Comparison of ENCODE assay signal across 26 mouse cellular contexts in genomic region chr14:21511438-21511837, GRCm38 (mm10). TPM values are rescaled to one million over a fixed set of nuclear protein-coding genes. Genes with fewer than 3 reads are reported as not detected.
DNase-seq lines count a peak whose midpoint lies in the region; ATAC-seq and TF ChIP-seq lines count a peak whose summit lies in the region.
"Had no signal": no experiment of that assay in that cellular context is flagged by ENCODE, and none has a peak within 500 bp of the region (broad histone marks: within the 10 kb centered on the region; RNA-seq: fewer than 3 reads in every experiment).

No protein-coding gene starts in this region.

- no peak for ATAC-seq in forebrain, postnatal 0 days
- no peak for ATAC-seq in forebrain, embryonic 13.5 days
- ATAC-seq in heart, embryonic 16.5 days (replicated peaks; ENCODE audit: extremely low read depth, insufficient read depth, low FRiP score) = no peak
- ATAC-seq: activated CD4-positive, CD25-positive, alpha-beta regulatory T cell, adult 4 months; forebrain, embryonic 15.5 days; hindbrain, embryonic 16.5 days; intestine, embryonic 15.5 days had no signal

- peaks cover under 1% of the 10 kb centered on the region; the same call in 1 of the 2 replicates for H3K36me3 ChIP-seq in forebrain, postnatal 0 days (ENCODE audit: insufficient read depth)
- peaks cover 19% of the 10 kb centered on the region; the same call in 1 of the 2 replicates for H3K36me3 ChIP-seq in forebrain, embryonic 13.5 days (ENCODE audit: poor library complexity, severe bottlenecking)
- peaks cover 7% of the 10 kb centered on the region for H3K36me3 ChIP-seq in heart, embryonic 16.5 days (ENCODE audit: control insufficient read depth, insufficient read depth)

- H3K9ac ChIP-seq in forebrain, postnatal 0 days = no peak overlapping the region
- H3K9ac ChIP-seq in forebrain, embryonic 13.5 days = no peak overlapping the region
- no peak overlapping the region for H3K9ac ChIP-seq in heart, embryonic 16.5 days (ENCODE audit: low read length)
- H3K9ac ChIP-seq: embryonic facial prominence, embryonic 12.5 days; embryonic facial prominence, embryonic 15.5 days; forebrain, embryonic 15.5 days; heart, embryonic 13.5 days; hindbrain, embryonic 13.5 days; intestine, embryonic 15.5 days had no signal

- TF ChIP-seq CTCF in forebrain, postnatal 0 days (IDR thresholded peaks at IDR 0.05; ENCODE audit: low read depth) = no peak
- TF ChIP-seq CTCF in left cerebral cortex, adult 2 months (IDR thresholded peaks at IDR 0.05) = no peak

- DNase-seq in forebrain, postnatal 0 days = no peak
- no peak for DNase-seq in heart, postnatal 36 days
- DNase-seq in left cerebral cortex, adult 2 months (ENCODE audit: extremely low spot score in 1 of 2, low spot score in 2 of 2) = no peak
- no peak for DNase-seq in left cerebral cortex, postnatal 14 days (ENCODE audit: low spot score in 2 of 2)
- peak; percentile 71 for DNase-seq in brain, adult 2 months (ENCODE audit: low read depth, low spot score)
- no peak for DNase-seq in lung, postnatal 25 days (ENCODE audit: low spot score)
- DNase-seq: adrenal gland, adult 8-10 months; adrenal gland, postnatal 25 days; cerebellum, adult 18-20 months; cerebellum, adult 9-10 months; cerebellum, postnatal 14 days; gastrocnemius, postnatal 25 days; heart, adult 18-20 months; heart, postnatal 10 days had no signal

- H3K9me3 ChIP-seq in forebrain, postnatal 0 days (ENCODE audit: low read length) = no peaks in the 10 kb centered on the region
- H3K9me3 ChIP-seq in forebrain, embryonic 13.5 days (replicated peaks) = no peaks in the 10 kb centered on the region
- no peaks in the 10 kb centered on the region for H3K9me3 ChIP-seq in heart, embryonic 16.5 days (replicated peaks; ENCODE audit: control insufficient read depth, low read length)
- H3K9me3 ChIP-seq: embryonic facial prominence, embryonic 12.5 days; embryonic facial prominence, embryonic 15.5 days; forebrain, embryonic 15.5 days; heart, embryonic 10.5 days; hindbrain, embryonic 10.5 days; hindbrain, embryonic 13.5 days; intestine, embryonic 15.5 days had no signal

- H3K4me2 ChIP-seq in forebrain, postnatal 0 days (ENCODE audit: low read depth) = no peak overlapping the region
- H3K4me2 ChIP-seq in forebrain, embryonic 13.5 days = no peak overlapping the region
- 0 out of 2 replicates have a peak overlapping the region, but pooled peaks have one; percentile 13 for H3K4me2 ChIP-seq in heart, embryonic 16.5 days (ENCODE audit: low read depth, low read length)
- H3K4me2 ChIP-seq: embryonic facial prominence, embryonic 12.5 days; embryonic facial prominence, embryonic 15.5 days; forebrain, embryonic 15.5 days; heart, embryonic 13.5 days; hindbrain, embryonic 13.5 days; intestine, embryonic 15.5 days had no signal

- intact Hi-C loops in heart, postnatal 36 days (cut with DNase I) = no loop called here
- intact Hi-C loops in left cerebral cortex, adult 2 months (cut with DNase I) = no loop called here
- intact Hi-C loops in left cerebral cortex, postnatal 14 days (cut with DNase I) = no loop called here

- no peak overlapping the region for H3K4me3 ChIP-seq in forebrain, postnatal 0 days (ENCODE audit: low read depth, low read length)
- no peak overlapping the region for H3K4me3 ChIP-seq in forebrain, embryonic 13.5 days
- no peak overlapping the region for H3K4me3 ChIP-seq in heart, embryonic 16.5 days (ENCODE audit: low read length)
- H3K4me3 ChIP-seq in left cerebral cortex, adult 2 months = no peak overlapping the region
- H3K4me3 ChIP-seq: embryonic facial prominence, embryonic 12.5 days; embryonic facial prominence, embryonic 15.5 days; forebrain, embryonic 15.5 days; heart, embryonic 10.5 days; heart, embryonic 13.5 days; hindbrain, embryonic 10.5 days; hindbrain, embryonic 13.5 days; intestine, embryonic 15.5 days had no signal

- H3K4me1 ChIP-seq in forebrain, postnatal 0 days (ENCODE audit: insufficient read depth) = no peaks in the 10 kb centered on the region; the same call in none of the 2 replicates
- H3K4me1 ChIP-seq in forebrain, embryonic 13.5 days = peaks cover 28% of the 10 kb centered on the region
- H3K4me1 ChIP-seq in heart, embryonic 16.5 days (ENCODE audit: control insufficient read depth, insufficient read depth, low read length) = peaks cover 15% of the 10 kb centered on the region
- H3K4me1 ChIP-seq: embryonic facial prominence, embryonic 12.5 days; hindbrain, embryonic 10.5 days had no signal

- no peaks in the 10 kb centered on the region for H3K27me3 ChIP-seq in forebrain, postnatal 0 days (ENCODE audit: insufficient read depth, low read length)
- H3K27me3 ChIP-seq in forebrain, embryonic 13.5 days = no peaks in the 10 kb centered on the region
- no peaks in the 10 kb centered on the region for H3K27me3 ChIP-seq in heart, embryonic 16.5 days (ENCODE audit: control insufficient read depth, insufficient read depth, low read length)
- H3K27me3 ChIP-seq: embryonic facial prominence, embryonic 12.5 days; embryonic facial prominence, embryonic 15.5 days; forebrain, embryonic 15.5 days; heart, embryonic 13.5 days; hindbrain, embryonic 13.5 days; intestine, embryonic 15.5 days had no signal

- 0 out of 2 replicates have a peak overlapping the region, but pooled peaks have one; percentile 21 for H3K27ac ChIP-seq in forebrain, postnatal 0 days (ENCODE audit: low read depth, low read length)
- H3K27ac ChIP-seq in forebrain, embryonic 13.5 days = no peak overlapping the region
- peak overlapping the region; percentile 24; the same call in 1 of the 2 replicates for H3K27ac ChIP-seq in heart, embryonic 16.5 days (ENCODE audit: low read length)
- peak overlapping the region; percentile 64 for H3K27ac ChIP-seq in left cerebral cortex, adult 2 months
- H3K27ac ChIP-seq: embryonic facial prominence, embryonic 12.5 days; embryonic facial prominence, embryonic 15.5 days; forebrain, embryonic 15.5 days; heart, embryonic 10.5 days; heart, embryonic 13.5 days; hindbrain, embryonic 10.5 days; hindbrain, embryonic 13.5 days; intestine, embryonic 15.5 days had no signal

- 55% methylated on average over 6 of the region's 6 CpGs for WGBS in forebrain, postnatal 0 days
- WGBS in forebrain, embryonic 13.5 days = 79% methylated on average over 6 of the region's 6 CpGs
- 54% methylated on average over 6 of the region's 6 CpGs for WGBS in heart, embryonic 16.5 days

RNA-seq across cellular contexts. Expression of gene Kat6b, which starts 30.2 kb away (rescaled TPM):
- 29.9 and 35.8 TPM in 2 replicates for total RNA-seq in forebrain, postnatal 0 days (2014; rRNA removed)
- polyA plus RNA-seq in forebrain, postnatal 0 days (2015; fragmentation: Nextera tagmentation; extraction: Ambion mirVana) = 10.0 and 16.9 TPM in 2 replicates
- polyA plus RNA-seq in forebrain, embryonic 13.5 days (2015; fragmentation: Nextera tagmentation; extraction: Ambion mirVana) = 33.0 and 34.1 TPM in 2 replicates
- polyA plus RNA-seq in heart, embryonic 16.5 days (2015; fragmentation: Nextera tagmentation; extraction: Ambion mirVana) = 9.4 and 10.2 TPM in 2 replicates
- 10 to 100 TPM; 29.9 to 31.7 TPM for total RNA-seq in heart, postnatal 36 days (2021)
- total RNA-seq in left cerebral cortex, adult 2 months (2021) = 100 to 1,000 TPM; 117 to 118 TPM
- 10 to 100 TPM; 61.2 to 65.0 TPM for total RNA-seq in left cerebral cortex, postnatal 14 days (2021)
